Mouse (Mus musculus) neural tube, embryonic 15.5 days (tissue): ENCODE measurements around the gene Krt32. TPM values are rescaled to one million over a fixed set of nuclear protein-coding genes. Genes with fewer than 3 reads are reported as not detected.

Experiments
- ATAC-seq: fragments of 200-750 bp; cut with Nextera tagmentation; 2 replicates; pipeline ENCODE4 v1.8.0; 2017; ENCODE audit warnings: mild to moderate bottlenecking, moderate TSS enrichment, moderate library complexity; ENCODE audit not compliant: low FRiP score
- H3K27ac ChIP-seq: fragments of 300-500 bp; sonication (generic); replicated peaks from 2 replicates; pipeline ENCODE4 v1.5.1; 2015; ENCODE audit warnings: mild to moderate bottlenecking, inconsistent platforms
- H3K27me3 ChIP-seq: fragments of 300-500 bp; sonication (generic); replicated peaks from 2 replicates; pipeline ENCODE4 v1.6.1; 2015; ENCODE audit warnings: inconsistent platforms
- H3K36me3 ChIP-seq: fragments of 300-500 bp; sonication (generic); 2 replicates; pipeline ENCODE4 v1.6.1; 2015; ENCODE audit warnings: inconsistent platforms
- H3K4me1 ChIP-seq: fragments of 300-500 bp; sonication (generic); 2 replicates; pipeline ENCODE4 v1.6.1; 2015; ENCODE audit warnings: inconsistent platforms
- H3K4me2 ChIP-seq: fragments of 300-500 bp; sonication (generic); 2 replicates; pipeline ENCODE4 v1.6.1; 2015; ENCODE audit warnings: inconsistent platforms, mild to moderate bottlenecking, moderate library complexity
- H3K4me3 ChIP-seq: fragments of 300-500 bp; sonication (generic); replicated peaks from 2 replicates; pipeline ENCODE4 v1.5.1; 2015; ENCODE audit warnings: mild to moderate bottlenecking, inconsistent platforms
- H3K9ac ChIP-seq: fragments of 300-500 bp; sonication (generic); replicated peaks from 2 replicates; pipeline ENCODE4 v1.6.1; 2015; ENCODE audit warnings: mild to moderate bottlenecking, inconsistent platforms
- H3K9me3 ChIP-seq: fragments of 300-500 bp; sonication (generic); replicated peaks from 2 replicates; pipeline ENCODE4 v1.6.1; 2016; ENCODE audit warnings: inconsistent platforms
- WGBS: fragments of 180-500 bp; shearing (Covaris S2); methylation state at CpG from one replicate; pipeline ENCODE4 v1.1.7; 2015; ENCODE audit warnings: mixed read lengths; 5-methylcytosine and 5-hydroxymethylcytosine counted together
- polyA plus RNA-seq: library from polyadenylated mRNA; unstranded; fragments of >200 nt; fragmentation: Nextera tagmentation; extraction: Ambion mirVana; gene quantifications from 2 replicates; pipeline ENCODE4 v1.2.1, GENCODE M21; 2015

Krt32 gene
- polyA plus RNA-seq, 1 experiment from 2014 or later, result not detected

DNA sequence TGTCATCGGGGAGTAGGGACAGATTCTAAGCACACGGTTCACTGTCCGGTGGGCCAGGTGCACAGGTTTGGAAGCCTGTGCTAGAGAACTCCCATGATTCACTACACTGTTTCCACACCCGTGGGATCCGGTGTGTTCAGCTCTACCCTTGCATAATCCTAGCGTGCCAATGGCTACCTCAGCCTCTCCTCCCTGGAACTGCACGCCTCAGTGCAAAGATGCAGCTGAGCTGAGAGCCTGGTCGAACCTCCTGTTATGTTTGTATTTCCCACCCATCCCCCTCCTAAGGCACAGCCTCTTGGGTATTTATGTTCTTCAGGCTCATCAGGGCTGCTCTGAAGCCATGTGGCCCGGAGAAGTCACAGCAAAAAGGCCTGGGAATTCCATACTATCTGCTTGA is 9.8 kb upstream of the Krt32 start:
- no peak overlapping the region for H3K9ac ChIP-seq
- no peak overlapping the region for H3K4me3 ChIP-seq
- H3K9me3 ChIP-seq, result no peaks in the 10 kb centered on the region
- H3K4me2 ChIP-seq, result no peak overlapping the region
- no peak for ATAC-seq
- H3K27me3 ChIP-seq, result no peaks in the 10 kb centered on the region
- 0 out of 2 replicates have a peak, but pooled peaks cover 3% of the 10 kb centered on the region for H3K4me1 ChIP-seq
- H3K36me3 ChIP-seq, result no peaks in the 10 kb centered on the region
- H3K27ac ChIP-seq, result no peak overlapping the region
- 81% methylated on average over 9 of the region's 9 CpGs for WGBS

DNA sequence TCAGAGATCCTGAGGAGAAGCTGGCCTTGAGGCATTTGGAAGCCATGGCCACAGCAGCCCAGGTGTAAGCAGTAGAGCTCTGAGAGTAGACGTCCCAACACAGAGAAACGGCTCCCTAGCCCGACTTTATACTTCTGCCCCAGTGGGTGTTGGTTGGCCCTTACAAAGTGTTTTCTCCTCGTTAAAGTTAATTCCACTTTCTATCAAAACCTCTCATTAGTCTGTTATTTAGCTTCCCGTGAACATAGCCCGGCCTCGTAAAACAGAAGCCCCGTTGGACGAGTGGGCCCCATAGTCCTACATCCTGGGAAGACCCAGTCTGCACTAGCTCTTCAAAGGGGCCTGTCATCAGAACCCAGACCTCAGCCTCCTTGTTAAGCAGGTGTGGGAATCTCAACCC is 8.1 kb upstream of the Krt32 start, which contains the start of gene Krt35:
TSS of gene Krt35 (minus strand) at position 101 of the 400 bp plus-strand sequence.
- Histone ChIP-seq H3K27me3 (no peaks in the 10 kb centered on the region), H3K9me3 (no peaks in the 10 kb centered on the region), H3K4me3 (no peak within 1 kb of the TSS), H3K36me3 (no peaks in the 10 kb centered on the region), H3K27ac (no peak within 1 kb of the TSS), H3K4me2 (no peak within 1 kb of the TSS), H3K4me1 (0 out of 2 replicates have a peak, but pooled peaks cover 3% of the 10 kb centered on the region), H3K9ac (no peak within 1 kb of the TSS)
- no peak for ATAC-seq
- 77% methylated on average over 9 of the region's 9 CpGs for WGBS

DNA sequence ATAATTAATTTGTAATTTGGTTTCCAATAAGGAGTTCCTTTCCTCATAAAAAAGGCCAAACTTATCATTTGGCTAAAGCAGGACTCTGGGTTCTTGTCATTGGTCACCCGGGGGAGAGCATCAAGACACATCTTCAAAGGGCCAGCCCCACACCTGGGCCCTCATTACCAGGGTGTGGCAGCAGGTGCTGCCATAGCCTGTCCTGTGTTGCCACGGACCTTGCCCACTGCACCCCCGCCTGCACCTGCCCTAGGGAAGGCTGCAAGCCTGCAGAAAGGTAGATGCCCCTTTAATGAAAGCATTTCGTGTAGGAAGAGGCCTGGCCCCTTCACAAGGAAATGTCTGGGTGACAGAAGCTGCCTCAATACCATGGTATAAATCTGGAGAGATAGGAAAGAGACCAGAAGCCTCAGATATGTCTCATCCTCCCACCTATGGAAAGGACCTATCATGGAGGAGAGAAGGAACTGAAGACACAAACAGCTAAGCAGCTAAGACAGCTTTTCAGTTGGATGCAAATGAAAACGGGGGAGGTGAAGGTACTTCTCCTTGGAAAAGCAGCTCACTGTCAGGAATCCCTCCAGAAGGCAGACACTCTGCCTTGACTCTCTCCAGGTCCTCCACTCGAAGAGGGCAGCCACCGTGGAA is 476 bp upstream of the Krt32 start:
- no peaks in the 10 kb centered on the region for H3K4me1 ChIP-seq
- H3K9me3 ChIP-seq, result no peaks in the 10 kb centered on the region
- H3K4me2 ChIP-seq, result no peak overlapping the region
- no peak overlapping the region for H3K27ac ChIP-seq
- H3K4me3 ChIP-seq, result no peak overlapping the region
- no peak for ATAC-seq
- no peaks in the 10 kb centered on the region for H3K27me3 ChIP-seq
- no peaks in the 10 kb centered on the region for H3K36me3 ChIP-seq
- WGBS, result 76% methylated on average over 7 of the region's 7 CpGs
- H3K9ac ChIP-seq, result no peak overlapping the region

DNA sequence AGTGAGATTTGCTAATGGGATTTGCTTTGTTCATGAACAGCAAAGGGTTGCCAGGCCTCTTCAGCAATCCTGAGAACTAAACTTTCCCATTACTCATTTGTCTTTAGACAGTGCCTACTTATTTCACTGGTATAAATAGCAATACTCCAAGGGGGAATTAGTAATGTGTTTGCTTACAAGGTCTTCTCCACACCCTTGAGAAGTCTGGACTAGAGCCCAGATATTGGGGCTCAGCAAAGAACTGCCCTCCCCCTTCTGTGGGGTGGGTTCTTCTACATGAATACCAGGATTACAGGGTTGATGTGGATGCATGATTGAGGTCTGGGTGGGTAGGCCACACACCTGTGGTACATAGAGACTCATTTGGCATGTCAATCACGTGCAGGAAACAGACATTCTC is 14.2 kb downstream of the Krt32 start:
- H3K9me3 ChIP-seq, result no peaks in the 10 kb centered on the region
- H3K9ac ChIP-seq, result no peak overlapping the region
- no peak overlapping the region for H3K27ac ChIP-seq
- no peaks in the 10 kb centered on the region for H3K4me1 ChIP-seq
- H3K4me2 ChIP-seq, result no peak overlapping the region
- no peaks in the 10 kb centered on the region for H3K27me3 ChIP-seq
- no peaks in the 10 kb centered on the region for H3K36me3 ChIP-seq
- ATAC-seq, result no peak
- H3K4me3 ChIP-seq, result no peak overlapping the region
- 63% methylated on average over 1 of the region's 1 CpGs for WGBS

GRCm38 (mm10) chr11:100067293-100068036 is 20.6 kb downstream of the Krt32 start:
- 85% methylated on average over 17 of the region's 17 CpGs for WGBS
- Histone ChIP-seq H3K9ac (no peak overlapping the region), H3K9me3 (no peaks in the 10 kb centered on the region), H3K27ac (no peak overlapping the region), H3K4me2 (no peak overlapping the region), H3K27me3 (no peaks in the 10 kb centered on the region), H3K36me3 (no peaks in the 10 kb centered on the region), H3K4me3 (no peak overlapping the region), H3K4me1 (no peaks in the 10 kb centered on the region)
- no peak for ATAC-seq

- H3K36me3 ChIP-seq, result no peaks in the 10 kb centered on the region
- no peak for ATAC-seq
- no peak overlapping the region for H3K4me2 ChIP-seq
- H3K27me3 ChIP-seq, result no peaks in the 10 kb centered on the region
- H3K9ac ChIP-seq, result no peak overlapping the region
- 66% methylated on average over 12 of the region's 12 CpGs for WGBS
- H3K9me3 ChIP-seq, result no peaks in the 10 kb centered on the region
- H3K4me3 ChIP-seq, result no peak overlapping the region
- no peak overlapping the region for H3K27ac ChIP-seq
- no peaks in the 10 kb centered on the region for H3K4me1 ChIP-seq
These were observed 21.6 kb downstream of the Krt32 start for GRCm38 (mm10) chr11:100066236-100067010.

GRCm38 (mm10) chr11:100058875-100059274 is 29.2 kb downstream of the Krt32 start:
- Histone ChIP-seq H3K4me2 (no peak overlapping the region), H3K27ac (no peak overlapping the region), H3K9ac (no peak overlapping the region), H3K4me3 (no peak overlapping the region), H3K36me3 (no peaks in the 10 kb centered on the region), H3K9me3 (no peaks in the 10 kb centered on the region), H3K27me3 (no peaks in the 10 kb centered on the region), H3K4me1 (no peaks in the 10 kb centered on the region)
- WGBS, result 74% methylated on average over 8 of the region's 8 CpGs
- ATAC-seq, result no peak

DNA sequence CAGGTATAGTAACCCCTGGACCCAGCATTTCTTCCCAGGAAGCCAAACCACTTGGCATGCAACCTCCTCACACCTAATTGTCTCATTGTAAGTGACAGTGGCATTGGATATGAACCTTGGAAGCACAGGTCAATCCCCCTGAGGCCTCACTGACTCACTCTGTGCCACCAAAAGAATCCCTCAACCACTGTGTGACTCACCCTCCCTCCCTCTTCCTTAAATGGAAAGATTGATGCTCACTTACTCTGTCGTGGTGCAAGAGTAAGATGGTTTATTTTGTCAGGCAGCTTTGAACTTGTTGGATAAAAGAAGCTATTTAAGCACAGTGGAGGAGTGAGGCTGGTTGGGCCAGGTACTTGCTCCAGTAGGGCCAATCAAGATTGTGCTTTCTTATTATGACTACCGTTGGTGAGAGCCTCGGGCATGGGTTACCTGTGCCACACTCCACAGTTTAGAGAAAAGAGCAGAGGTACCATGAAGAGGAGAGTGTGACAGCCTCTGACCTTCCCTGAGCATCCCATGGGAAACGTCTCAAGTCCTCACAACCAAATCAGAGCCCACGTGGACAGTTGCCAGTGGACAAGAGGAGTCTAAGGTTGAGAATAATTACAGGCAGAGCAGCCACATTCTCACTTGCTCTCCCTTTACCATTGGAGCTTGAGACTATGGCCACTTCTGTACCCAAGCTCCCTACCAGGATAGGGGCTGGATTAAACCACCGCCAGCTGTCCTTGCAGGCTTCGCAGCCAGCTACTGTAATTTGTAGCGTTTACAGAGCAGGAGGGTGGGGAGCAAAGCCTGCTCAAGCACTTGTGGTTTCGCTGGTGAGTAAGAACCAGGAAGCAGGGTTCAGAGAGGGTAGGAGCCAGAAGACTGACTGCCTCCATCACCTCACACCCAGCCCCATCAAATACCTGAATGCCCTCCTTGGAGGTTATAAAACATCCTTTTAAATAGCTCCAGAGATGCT is 32.1 kb downstream of the Krt32 start:
- H3K9ac ChIP-seq, result no peak overlapping the region
- no peak for ATAC-seq
- H3K4me3 ChIP-seq, result no peak overlapping the region
- no peak overlapping the region for H3K27ac ChIP-seq
- H3K4me1 ChIP-seq, result no peaks in the 10 kb centered on the region
- H3K4me2 ChIP-seq, result no peak overlapping the region
- H3K9me3 ChIP-seq, result no peaks in the 10 kb centered on the region
- WGBS, result 78% methylated on average over 9 of the region's 9 CpGs
- no peaks in the 10 kb centered on the region for H3K36me3 ChIP-seq
- H3K27me3 ChIP-seq, result no peaks in the 10 kb centered on the region

DNA sequence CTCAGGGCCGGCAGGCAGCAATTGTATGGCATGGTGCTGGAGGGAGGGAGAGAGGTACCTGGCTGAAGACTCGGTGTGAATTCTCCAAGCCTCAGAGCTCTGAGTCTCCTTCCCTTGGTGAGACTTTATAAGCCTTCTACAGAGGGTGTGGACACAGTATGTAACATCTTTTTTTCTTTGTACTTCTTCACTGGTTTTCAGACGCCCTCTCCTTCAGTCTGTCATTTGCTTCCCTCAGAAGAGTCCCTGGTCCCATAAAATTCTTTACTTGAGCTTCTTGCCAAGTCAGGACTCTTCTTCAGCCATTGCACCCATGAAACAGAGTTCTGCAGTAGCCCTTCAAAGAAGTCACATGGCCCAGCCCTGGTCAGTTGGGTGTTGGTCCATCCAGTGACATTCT is 37.6 kb downstream of the Krt32 start, which contains the start of gene Krt31:
TSS of gene Krt31 (minus strand) at position 101 of the 400 bp plus-strand sequence.
- Histone ChIP-seq H3K4me2 (no peak within 1 kb of the TSS), H3K9ac (no peak within 1 kb of the TSS), H3K27me3 (no peaks in the 10 kb centered on the region), H3K9me3 (no peaks in the 10 kb centered on the region), H3K27ac (no peak within 1 kb of the TSS), H3K4me3 (no peak within 1 kb of the TSS), H3K36me3 (no peaks in the 10 kb centered on the region), H3K4me1 (no peaks in the 10 kb centered on the region)
- WGBS, result 89% methylated on average over 3 of the region's 3 CpGs
- ATAC-seq, result no peak

- no peaks in the 10 kb centered on the region for H3K27me3 ChIP-seq
- no peak overlapping the region for H3K27ac ChIP-seq
- H3K4me3 ChIP-seq, result no peak overlapping the region
- H3K9me3 ChIP-seq, result no peaks in the 10 kb centered on the region
- H3K36me3 ChIP-seq, result no peaks in the 10 kb centered on the region
- H3K4me2 ChIP-seq, result no peak overlapping the region
- no peaks in the 10 kb centered on the region for H3K4me1 ChIP-seq
- 92% methylated on average over 2 of the region's 2 CpGs for WGBS
- no peak for ATAC-seq
- H3K9ac ChIP-seq, result no peak overlapping the region
These were observed 40.8 kb downstream of the Krt32 start for GRCm38 (mm10) chr11:100047193-100047592.

- Histone ChIP-seq H3K9me3 (no peaks in the 10 kb centered on the region), H3K4me1 (no peaks in the 10 kb centered on the region)
- no peak for ATAC-seq
These were observed 41.6 kb downstream of the Krt32 start for GRCm38 (mm10) chr11:100046303-100046866.

More at GRCm38 (mm10) chr11:100046303-100046866, 41.6 kb downstream of the Krt32 start:
- Histone ChIP-seq H3K9ac (no peak overlapping the region), H3K4me3 (no peak overlapping the region), H3K27me3 (no peaks in the 10 kb centered on the region), H3K27ac (no peak overlapping the region), H3K4me2 (no peak overlapping the region), H3K36me3 (no peaks in the 10 kb centered on the region)
- 82% methylated on average over 6 of the region's 6 CpGs for WGBS
